Mouse (Mus musculus): ENCODE results near the gene Psmf1. TPM values are rescaled to one million over a fixed set of nuclear protein-coding genes. Genes with fewer than 3 reads are reported as not detected.
A peak's percentile ranks its signal among the peaks of the same experiment; 100 is the strongest.

The Psmf1 gene
- total RNA-seq (2014; rRNA removed) (33.9 and 47.6 TPM in 2 replicates), polyA plus RNA-seq (2015; fragmentation: Nextera tagmentation; extraction: Ambion mirVana) (64.6 and 69.7 TPM in 2 replicates)

DNA sequence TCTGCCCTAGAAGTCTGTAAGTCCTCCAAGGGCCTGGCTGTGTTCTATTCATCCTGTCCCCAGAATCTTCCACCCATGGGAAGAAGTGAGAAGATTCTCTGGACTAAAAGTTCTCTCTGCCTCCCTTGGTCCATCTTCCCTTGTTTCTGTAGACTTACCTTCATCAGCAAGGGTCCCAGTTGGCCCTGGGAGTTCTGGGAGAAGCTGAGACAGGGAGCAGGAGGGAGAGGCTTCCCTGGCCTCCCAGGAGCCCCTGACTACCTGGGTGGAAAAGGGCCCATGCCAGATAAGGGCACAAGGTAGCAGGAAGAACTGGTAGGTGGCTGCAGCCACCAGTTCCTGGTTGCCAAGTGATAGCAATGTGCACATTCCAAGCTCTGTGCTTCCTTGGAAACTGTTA, at the start of gene Psmf1:
Psmf1 (minus strand) TSS at position 342 of the 400 bp plus-strand sequence.
- ATAC-seq = no peak
- Histone ChIP-seq H3K27me3 (ENCODE audit: insufficient read depth, low read length) (no peaks in the 10 kb centered on the region), H3K9ac (no peak within 1 kb of the TSS), H3K4me2 (ENCODE audit: low read depth) (no peak within 1 kb of the TSS), H3K36me3 (ENCODE audit: insufficient read depth) (no peaks in the 10 kb centered on the region), H3K4me1 (ENCODE audit: insufficient read depth) (peaks cover 14% of the 10 kb centered on the region; the same call in 1 of the 2 replicates), H3K27ac (ENCODE audit: low read depth, low read length) (no peak within 1 kb of the TSS), H3K4me3 (ENCODE audit: low read depth, low read length) (no peak within 1 kb of the TSS), H3K9me3 (ENCODE audit: low read length) (no peaks in the 10 kb centered on the region)
- DNase-seq = no peak
- no peak for TF ChIP-seq CTCF (IDR thresholded peaks at IDR 0.05; ENCODE audit: low read depth)

DNA sequence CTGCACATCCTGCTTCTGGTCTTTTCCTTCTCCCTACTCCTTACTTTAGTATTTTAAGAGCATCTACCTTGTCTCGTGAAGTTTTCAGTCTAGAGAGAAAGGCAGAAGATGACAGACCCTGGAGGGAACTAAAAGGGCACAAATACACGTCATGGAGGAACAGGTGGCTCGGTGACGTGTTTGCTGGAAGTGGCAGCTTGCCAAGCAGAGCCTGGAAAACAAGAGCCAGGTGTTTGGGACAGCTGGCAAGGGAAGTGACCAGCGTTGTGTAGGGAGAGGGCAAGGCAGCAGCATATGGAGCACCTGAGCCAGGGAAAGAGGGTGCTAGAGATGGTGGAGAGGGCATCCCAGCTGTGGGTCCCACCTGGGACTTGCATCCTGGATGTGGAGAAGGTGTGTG, 47.2 kb upstream of the Psmf1 start:
- Histone ChIP-seq H3K4me3 (ENCODE audit: low read depth, low read length) (no peak overlapping the region), H3K27ac (ENCODE audit: low read depth, low read length) (no peak overlapping the region), H3K4me2 (ENCODE audit: low read depth) (no peak overlapping the region), H3K4me1 (ENCODE audit: insufficient read depth) (no peaks in the 10 kb centered on the region), H3K9me3 (ENCODE audit: low read length) (no peaks in the 10 kb centered on the region), H3K9ac (no peak overlapping the region), H3K36me3 (ENCODE audit: insufficient read depth) (no peaks in the 10 kb centered on the region), H3K27me3 (ENCODE audit: insufficient read depth, low read length) (no peaks in the 10 kb centered on the region)
- 52% methylated on average over 5 of the region's 5 CpGs for WGBS
- no peak for ATAC-seq
- no peak for TF ChIP-seq CTCF (IDR thresholded peaks at IDR 0.05; ENCODE audit: low read depth)
- DNase-seq = no peak

DNA sequence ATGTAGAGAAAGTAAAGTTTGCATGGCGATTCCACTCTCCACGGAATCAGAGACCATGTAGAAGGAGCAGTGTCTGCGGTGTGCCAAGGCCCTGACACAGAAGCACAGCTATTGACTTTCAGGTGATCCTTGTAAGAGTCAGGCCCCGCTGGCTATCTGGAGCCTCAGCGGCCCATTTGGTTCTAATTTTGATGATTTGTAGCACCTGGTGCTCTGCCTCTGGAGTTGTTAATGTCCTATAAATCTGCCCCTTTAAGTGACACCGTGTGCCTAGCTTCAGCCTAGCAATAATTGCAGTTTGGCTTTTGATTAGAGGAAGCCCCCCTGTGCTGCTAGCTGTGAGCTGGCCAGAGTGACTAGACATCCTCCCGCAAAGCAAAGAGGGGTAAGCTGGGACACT, 46.2 kb upstream of the Psmf1 start:
- H3K9ac ChIP-seq = no peak overlapping the region
- H3K27ac ChIP-seq (ENCODE audit: low read depth, low read length) = no peak overlapping the region
- no peaks in the 10 kb centered on the region for H3K27me3 ChIP-seq (ENCODE audit: insufficient read depth, low read length)
- no peaks in the 10 kb centered on the region for H3K36me3 ChIP-seq (ENCODE audit: insufficient read depth)
- ATAC-seq = no peak
- H3K4me3 ChIP-seq (ENCODE audit: low read depth, low read length) = no peak overlapping the region
- H3K4me2 ChIP-seq (ENCODE audit: low read depth) = no peak overlapping the region
- DNase-seq = no peak
- no peak for TF ChIP-seq CTCF (IDR thresholded peaks at IDR 0.05; ENCODE audit: low read depth)
- H3K9me3 ChIP-seq (ENCODE audit: low read length) = no peaks in the 10 kb centered on the region
- whole genome bisulfite sequencing = 78% methylated on average over 7 of the region's 7 CpGs
- no peaks in the 10 kb centered on the region for H3K4me1 ChIP-seq (ENCODE audit: insufficient read depth)

DNA sequence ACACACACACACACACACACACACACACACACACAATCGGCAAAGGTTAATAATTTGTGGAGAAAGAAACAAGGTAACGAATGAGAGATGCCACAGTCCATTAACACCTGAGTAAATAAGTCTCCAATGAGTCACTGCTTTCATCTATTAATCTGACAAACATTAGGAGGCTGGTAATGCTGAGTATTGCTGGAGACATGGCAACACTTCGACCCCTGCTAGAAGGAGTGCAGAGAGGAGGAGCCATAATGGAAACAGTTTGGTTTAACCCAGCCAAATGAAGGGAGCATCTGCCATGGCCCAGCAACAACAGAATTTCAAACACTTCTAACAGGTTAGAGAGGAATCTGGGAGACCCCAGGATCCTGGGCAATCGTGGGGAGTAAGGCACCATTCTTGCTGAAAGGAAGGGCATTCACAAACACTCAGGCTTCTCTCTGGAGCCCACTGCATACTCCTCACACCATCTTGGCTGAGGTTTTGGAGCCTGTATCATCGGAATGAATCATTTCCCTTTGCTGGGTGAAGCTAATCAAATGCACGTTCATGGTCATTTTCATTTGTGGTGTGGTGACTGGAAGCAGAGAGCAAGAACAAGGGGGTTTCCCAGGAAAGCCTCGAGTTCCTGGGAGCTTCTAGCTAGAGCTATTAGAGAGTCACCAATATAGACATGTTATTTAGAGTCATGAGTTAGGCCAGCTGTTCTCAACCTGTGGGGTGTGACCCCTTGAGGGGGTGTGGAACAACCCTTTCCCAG, 44.4 kb upstream of the Psmf1 start:
- Histone ChIP-seq H3K4me3 (ENCODE audit: low read depth, low read length) (no peak overlapping the region), H3K9me3 (ENCODE audit: low read length) (no peaks in the 10 kb centered on the region), H3K27me3 (ENCODE audit: insufficient read depth, low read length) (no peaks in the 10 kb centered on the region), H3K9ac (no peak overlapping the region), H3K27ac (ENCODE audit: low read depth, low read length) (no peak overlapping the region), H3K36me3 (ENCODE audit: insufficient read depth) (no peaks in the 10 kb centered on the region), H3K4me1 (ENCODE audit: insufficient read depth) (no peaks in the 10 kb centered on the region), H3K4me2 (ENCODE audit: low read depth) (no peak overlapping the region)
- WGBS = 84% methylated on average over 7 of the region's 7 CpGs
- ATAC-seq (no peak), DNase-seq (no peak)
- no peak for TF ChIP-seq CTCF (IDR thresholded peaks at IDR 0.05; ENCODE audit: low read depth)

DNA sequence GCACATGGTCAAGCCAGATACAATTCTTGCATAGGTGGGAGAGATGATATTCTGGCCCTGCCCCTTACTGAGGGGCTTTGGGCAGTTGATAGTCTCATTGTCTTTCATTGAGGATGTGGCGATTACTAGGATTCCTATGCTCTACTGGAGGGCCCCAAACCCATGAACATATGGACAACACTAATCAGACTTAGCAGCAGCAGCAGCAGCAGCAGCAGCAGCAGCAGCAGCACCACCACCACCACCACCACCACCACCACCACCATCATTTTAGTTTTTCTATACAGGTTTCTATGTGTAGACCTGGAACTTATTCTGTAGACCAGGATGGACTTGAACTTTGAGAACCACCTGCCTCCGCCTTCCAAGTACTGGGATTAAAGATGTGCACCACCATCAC, 39.5 kb upstream of the Psmf1 start:
- 93% methylated on average over 2 of the region's 2 CpGs for WGBS
- Histone ChIP-seq H3K4me3 (ENCODE audit: low read depth, low read length) (no peak overlapping the region), H3K27me3 (ENCODE audit: insufficient read depth, low read length) (no peaks in the 10 kb centered on the region), H3K36me3 (ENCODE audit: insufficient read depth) (no peaks in the 10 kb centered on the region), H3K4me1 (ENCODE audit: insufficient read depth) (no peaks in the 10 kb centered on the region), H3K9me3 (ENCODE audit: low read length) (no peaks in the 10 kb centered on the region), H3K27ac (ENCODE audit: low read depth, low read length) (no peak overlapping the region), H3K9ac (no peak overlapping the region), H3K4me2 (ENCODE audit: low read depth) (no peak overlapping the region)
- no peak for ATAC-seq
- DNase-seq = no peak
- no peak for TF ChIP-seq CTCF (IDR thresholded peaks at IDR 0.05; ENCODE audit: low read depth)

DNA sequence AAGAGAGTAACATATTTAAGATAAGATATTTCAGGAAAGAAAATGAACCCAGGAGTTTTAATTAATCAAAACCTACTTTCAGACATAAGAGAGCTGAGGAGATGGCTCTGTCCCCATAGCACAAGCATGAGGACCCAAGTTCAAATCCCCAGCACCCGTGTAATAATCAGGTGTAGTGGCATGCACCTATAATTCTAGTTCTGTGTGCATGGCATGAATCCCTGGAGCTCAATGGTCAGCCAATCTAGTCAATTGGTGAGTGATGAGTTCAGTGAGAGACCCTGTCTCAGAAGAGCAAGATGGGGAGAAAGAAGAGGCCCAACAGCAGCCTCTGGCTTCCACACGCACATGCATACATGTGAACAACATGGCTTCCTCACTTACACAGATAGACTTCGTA, 33.4 kb upstream of the Psmf1 start:
- H3K4me1 ChIP-seq (ENCODE audit: insufficient read depth) = no peaks in the 10 kb centered on the region
- H3K9me3 ChIP-seq (ENCODE audit: low read length) = no peaks in the 10 kb centered on the region
- no peak overlapping the region for H3K4me3 ChIP-seq (ENCODE audit: low read depth, low read length)
- no peak for TF ChIP-seq CTCF (IDR thresholded peaks at IDR 0.05; ENCODE audit: low read depth)
- no peak overlapping the region for H3K9ac ChIP-seq
- H3K27me3 ChIP-seq (ENCODE audit: insufficient read depth, low read length) = no peaks in the 10 kb centered on the region
- no peak overlapping the region for H3K27ac ChIP-seq (ENCODE audit: low read depth, low read length)
- H3K4me2 ChIP-seq (ENCODE audit: low read depth) = no peak overlapping the region
- DNase-seq (no peak), ATAC-seq (no peak)
- 91% methylated on average over 3 of the region's 3 CpGs for WGBS
- H3K36me3 ChIP-seq (ENCODE audit: insufficient read depth) = no peaks in the 10 kb centered on the region

DNA sequence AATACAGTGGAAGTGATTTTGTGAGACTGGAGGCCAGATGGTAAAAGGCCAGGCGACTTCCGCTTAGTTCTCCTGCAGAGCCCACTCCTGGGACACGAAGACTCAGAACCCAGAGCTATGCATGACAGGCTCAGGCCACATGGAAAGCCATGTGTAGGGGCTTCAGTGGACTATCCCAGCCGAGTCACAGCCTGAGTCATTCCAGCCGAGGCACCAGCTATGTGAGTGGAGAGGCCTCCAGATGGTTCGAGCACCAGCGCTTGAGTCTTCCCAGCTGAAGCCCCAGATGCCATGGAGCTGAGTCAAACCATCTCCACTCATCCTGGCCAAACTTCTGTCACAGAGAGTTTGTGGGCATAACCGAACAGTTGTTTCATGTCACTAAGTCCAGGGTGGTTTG, 29.5 kb upstream of the Psmf1 start:
- ATAC-seq (peak; percentile 76), DNase-seq (peak; percentile 22)
- Histone ChIP-seq H3K27me3 (ENCODE audit: insufficient read depth, low read length) (no peaks in the 10 kb centered on the region), H3K9ac (no peak overlapping the region), H3K9me3 (ENCODE audit: low read length) (no peaks in the 10 kb centered on the region), H3K4me2 (ENCODE audit: low read depth) (no peak overlapping the region), H3K27ac (ENCODE audit: low read depth, low read length) (no peak overlapping the region), H3K36me3 (ENCODE audit: insufficient read depth) (no peaks in the 10 kb centered on the region), H3K4me1 (ENCODE audit: insufficient read depth) (no peaks in the 10 kb centered on the region), H3K4me3 (ENCODE audit: low read depth, low read length) (no peak overlapping the region)
- no peak for TF ChIP-seq CTCF (IDR thresholded peaks at IDR 0.05; ENCODE audit: low read depth)
- 85% methylated on average over 8 of the region's 8 CpGs for whole genome bisulfite sequencing
